Mouse (Mus musculus): Measurements from ENCODE around the gene Aprt. TPM values are rescaled to one million over a fixed set of nuclear protein-coding genes. Genes with fewer than 3 reads are reported as not detected.

Gene Aprt
- polyA plus RNA-seq, 1 experiment from 2014 or later = 305 TPM

DNA sequence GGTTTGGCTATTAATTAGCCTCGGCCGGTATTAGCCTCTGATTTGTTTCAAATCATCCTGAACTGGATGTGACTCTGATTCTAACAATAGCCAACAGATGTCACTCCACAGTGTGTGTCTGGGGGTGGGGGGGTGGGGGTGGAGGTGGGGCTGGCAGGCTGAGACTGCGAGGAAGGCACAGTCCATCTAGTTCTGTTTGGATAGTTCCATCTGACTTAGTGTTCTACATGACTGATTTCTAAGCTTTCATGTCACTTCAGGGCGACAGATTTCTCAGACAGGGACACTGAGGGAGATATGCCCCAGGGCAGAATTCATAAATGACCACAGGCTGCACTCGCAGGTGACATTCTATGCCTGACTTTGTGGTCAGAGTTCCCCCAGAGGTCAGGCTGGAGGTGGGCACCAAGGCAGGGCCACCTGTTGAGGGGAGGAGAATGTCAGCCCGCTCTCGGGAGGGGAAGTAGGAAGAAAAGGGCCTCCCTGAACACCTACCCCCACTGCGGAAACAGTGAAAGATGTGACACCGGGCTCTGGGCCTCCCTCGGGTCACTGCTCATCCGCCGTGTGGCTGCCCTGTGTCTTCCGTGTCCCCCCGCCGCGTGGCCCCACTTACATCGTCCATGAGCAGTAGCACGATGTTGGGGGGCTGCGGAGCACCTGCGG, 34.0 kb upstream of the Aprt start:
- Histone ChIP-seq H3K4me2 (peak overlapping the region; percentile 90), H3K27ac (0 out of 2 replicates have a peak overlapping the region, but pooled peaks have one; percentile 37), H3K4me3 (replicated peaks) (peak overlapping the region; percentile 59), H3K9me3 (no peaks in the 10 kb centered on the region), H3K27me3 (no peaks in the 10 kb centered on the region), H3K36me3 (peaks cover 15% of the 10 kb centered on the region; the same call in 1 of the 2 replicates), H3K9ac (replicated peaks) (peak overlapping the region; percentile 73), H3K4me1 (replicated peaks) (peaks cover 19% of the 10 kb centered on the region)
- WGBS = 4% methylated on average over 20 of the region's 20 CpGs
- ATAC-seq (ENCODE audit: insufficient number of reproducible peaks, insufficient read depth, low FRiP score, low TSS enrichment, low read depth) = no peak; the same call in 1 of the 2 replicates

DNA sequence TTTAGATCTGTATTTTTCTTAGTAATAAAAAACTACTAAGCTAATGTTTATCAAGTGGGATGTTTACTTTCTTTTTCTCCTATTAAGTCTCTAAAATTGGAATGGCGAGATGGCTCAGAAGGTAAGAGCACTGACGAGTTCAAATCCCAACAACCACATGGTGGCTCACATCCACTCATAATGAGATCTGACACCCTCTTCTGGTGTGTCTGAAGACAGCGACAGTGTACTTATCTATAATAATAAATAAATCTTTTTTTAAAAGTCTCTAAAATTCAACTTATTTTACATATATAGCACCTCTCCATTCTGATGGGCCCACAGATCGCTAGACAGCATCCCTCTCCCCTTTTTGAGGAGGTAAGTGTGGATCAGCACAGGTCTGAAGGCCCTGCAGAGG, 33.5 kb upstream of the Aprt start:
- WGBS = 61% methylated on average over 4 of the region's 4 CpGs
- no peak for ATAC-seq (ENCODE audit: insufficient number of reproducible peaks, insufficient read depth, low FRiP score, low TSS enrichment, low read depth)
- Histone ChIP-seq H3K27ac (no peak overlapping the region), H3K36me3 (peaks cover 10% of the 10 kb centered on the region; the same call in 1 of the 2 replicates), H3K9me3 (no peaks in the 10 kb centered on the region), H3K27me3 (no peaks in the 10 kb centered on the region), H3K9ac (replicated peaks) (no peak overlapping the region), H3K4me2 (peak overlapping the region; percentile 90), H3K4me1 (replicated peaks) (peaks cover 18% of the 10 kb centered on the region), H3K4me3 (replicated peaks) (0 out of 2 replicates have a peak overlapping the region, but pooled peaks have one; percentile 59)

DNA sequence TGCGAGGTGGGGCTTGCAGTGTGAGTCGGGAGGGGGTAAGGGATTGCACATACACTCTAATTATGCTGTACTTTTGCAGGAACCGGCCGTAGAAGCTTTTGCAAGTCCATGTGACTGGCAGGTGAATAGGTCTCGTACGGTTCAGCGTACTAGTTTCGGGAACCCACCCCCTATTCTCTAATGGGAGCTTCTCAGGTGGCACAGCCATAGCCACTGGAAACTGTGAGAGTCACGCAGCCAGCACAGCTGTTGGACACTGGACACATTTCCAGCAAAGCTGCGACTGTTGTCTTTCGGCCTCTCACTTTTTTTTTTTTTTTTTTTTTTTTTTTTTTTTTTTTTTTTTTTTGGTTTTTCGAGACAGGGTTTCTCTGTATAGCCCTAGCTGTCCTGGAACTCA, 30.1 kb upstream of the Aprt start:
- Histone ChIP-seq H3K4me2 (no peak overlapping the region), H3K4me3 (replicated peaks) (no peak overlapping the region), H3K9ac (replicated peaks) (no peak overlapping the region), H3K9me3 (no peaks in the 10 kb centered on the region), H3K27ac (no peak overlapping the region), H3K4me1 (replicated peaks) (peaks cover 7% of the 10 kb centered on the region), H3K36me3 (no peaks in the 10 kb centered on the region), H3K27me3 (no peaks in the 10 kb centered on the region; the same call in 1 of the 2 replicates)
- WGBS = 83% methylated on average over 11 of the region's 12 CpGs
- no peak for ATAC-seq (ENCODE audit: insufficient number of reproducible peaks, insufficient read depth, low FRiP score, low TSS enrichment, low read depth)

DNA sequence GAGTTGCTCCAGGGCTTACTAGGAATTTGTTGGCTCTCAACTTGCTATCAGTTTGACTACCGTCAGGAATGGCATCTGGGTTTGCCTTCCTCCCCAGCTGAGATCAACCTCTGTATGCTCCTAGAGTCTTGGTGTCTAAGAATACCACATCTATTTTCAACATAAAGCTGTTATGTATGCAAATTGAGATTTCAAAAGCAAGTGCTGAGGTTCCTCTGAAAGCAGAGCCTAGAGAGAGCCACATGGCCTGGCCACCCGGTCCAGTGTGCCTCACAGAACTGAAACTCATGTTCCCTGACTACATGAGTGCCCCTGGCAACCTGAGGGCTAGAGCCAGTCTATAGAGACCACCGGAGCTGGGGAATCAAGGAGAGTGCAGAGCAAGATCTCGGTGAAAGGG, 28.7 kb upstream of the Aprt start:
- Histone ChIP-seq H3K4me3 (replicated peaks) (no peak overlapping the region), H3K4me1 (replicated peaks) (peaks cover 1% of the 10 kb centered on the region), H3K9ac (replicated peaks) (no peak overlapping the region), H3K27ac (no peak overlapping the region), H3K36me3 (peaks cover 6% of the 10 kb centered on the region; the same call in 1 of the 2 replicates), H3K27me3 (no peaks in the 10 kb centered on the region; the same call in 1 of the 2 replicates), H3K9me3 (no peaks in the 10 kb centered on the region), H3K4me2 (no peak overlapping the region)
- 82% methylated on average over 4 of the region's 4 CpGs for WGBS
- ATAC-seq (ENCODE audit: insufficient number of reproducible peaks, insufficient read depth, low FRiP score, low TSS enrichment, low read depth) = no peak

DNA sequence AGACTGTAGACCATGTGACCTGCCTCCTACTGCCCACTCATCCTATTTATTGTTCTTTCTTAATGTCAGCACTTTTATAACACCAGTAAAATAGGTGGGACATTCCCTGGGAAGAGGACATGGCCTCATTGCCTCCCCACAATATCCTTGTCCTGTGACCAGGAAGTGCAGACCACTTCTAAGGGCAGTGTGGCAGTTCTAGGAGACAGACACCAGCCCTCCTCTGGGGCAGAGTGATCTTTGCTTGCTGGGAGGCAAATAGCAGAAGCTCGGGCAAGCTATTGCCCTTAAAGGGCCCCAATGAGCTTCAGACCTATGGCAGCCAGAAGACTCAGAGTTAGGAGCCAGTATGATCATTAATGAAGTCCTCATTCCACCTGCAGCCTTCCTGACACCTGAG, 27.9 kb upstream of the Aprt start:
- ATAC-seq (ENCODE audit: insufficient number of reproducible peaks, insufficient read depth, low FRiP score, low TSS enrichment, low read depth) = no peak
- 32% methylated on average over 1 of the region's 1 CpGs for WGBS

DNA sequence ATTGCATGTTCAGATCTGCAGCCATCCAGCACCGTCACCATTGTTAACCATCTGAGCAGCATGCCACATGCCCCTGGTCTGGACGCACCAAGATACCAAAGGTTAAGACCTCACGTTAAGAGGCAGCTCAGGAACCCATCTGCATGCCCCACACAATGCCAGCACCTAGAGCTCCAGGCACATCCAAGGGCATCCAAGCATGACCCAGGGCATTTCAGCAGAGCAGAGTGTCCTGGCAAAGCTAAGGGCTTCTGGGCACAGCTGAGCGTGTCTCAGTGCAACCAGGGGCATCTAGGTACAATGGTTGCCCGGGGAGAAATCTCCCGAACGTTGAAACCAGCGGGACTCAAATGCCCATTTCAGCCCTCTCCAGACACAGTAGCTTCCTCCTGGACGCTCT, 24.0 kb upstream of the Aprt start:
- no peaks in the 10 kb centered on the region for H3K9me3 ChIP-seq
- H3K9ac ChIP-seq (replicated peaks) = no peak overlapping the region
- no peaks in the 10 kb centered on the region; the same call in 1 of the 2 replicates for H3K27me3 ChIP-seq
- no peaks in the 10 kb centered on the region for H3K4me1 ChIP-seq (replicated peaks)
- H3K36me3 ChIP-seq = peaks cover 19% of the 10 kb centered on the region; the same call in 1 of the 2 replicates
- no peak overlapping the region for H3K4me3 ChIP-seq (replicated peaks)
- no peak overlapping the region for H3K4me2 ChIP-seq
- 91% methylated on average over 9 of the region's 9 CpGs for WGBS
- no peak overlapping the region for H3K27ac ChIP-seq
- ATAC-seq (ENCODE audit: insufficient number of reproducible peaks, insufficient read depth, low FRiP score, low TSS enrichment, low read depth) = no peak

More for the DNA sequence above, 27.9 kb upstream of the Aprt start:
- H3K9me3 ChIP-seq = no peaks in the 10 kb centered on the region
- no peaks in the 10 kb centered on the region for H3K4me1 ChIP-seq (replicated peaks)
- no peak overlapping the region for H3K27ac ChIP-seq
- no peaks in the 10 kb centered on the region; the same call in 1 of the 2 replicates for H3K27me3 ChIP-seq
- no peak overlapping the region for H3K9ac ChIP-seq (replicated peaks)
- peaks cover 10% of the 10 kb centered on the region; the same call in 1 of the 2 replicates for H3K36me3 ChIP-seq
- no peak overlapping the region for H3K4me2 ChIP-seq
- no peak overlapping the region for H3K4me3 ChIP-seq (replicated peaks)

DNA sequence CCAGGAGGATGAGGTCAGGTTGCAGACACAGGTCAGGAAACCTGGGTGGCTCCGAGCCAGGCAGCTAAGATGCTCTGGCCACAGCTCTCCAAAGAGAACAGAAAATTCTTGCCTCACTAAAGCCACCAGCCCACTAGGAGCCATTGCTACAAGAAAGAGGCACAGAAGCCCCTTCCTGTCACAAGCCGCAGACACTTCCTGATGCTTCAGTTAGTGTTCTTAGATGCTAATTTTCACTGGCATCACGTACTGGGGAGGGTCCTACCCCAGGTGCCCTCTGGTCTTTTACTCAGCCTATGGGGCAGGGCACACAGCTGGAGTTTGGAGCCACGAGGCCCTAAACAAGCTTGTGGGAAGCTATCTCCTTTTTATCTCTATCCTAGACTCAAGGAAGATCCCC, 19.3 kb upstream of the Aprt start:
- ATAC-seq (ENCODE audit: insufficient number of reproducible peaks, insufficient read depth, low FRiP score, low TSS enrichment, low read depth) = no peak
- WGBS = 57% methylated on average over 4 of the region's 4 CpGs
- Histone ChIP-seq H3K27me3 (no peaks in the 10 kb centered on the region), H3K4me2 (no peak overlapping the region), H3K27ac (no peak overlapping the region), H3K36me3 (peaks cover 25% of the 10 kb centered on the region; the same call in 1 of the 2 replicates), H3K4me3 (replicated peaks) (no peak overlapping the region), H3K9ac (replicated peaks) (no peak overlapping the region), H3K4me1 (replicated peaks) (peaks cover 5% of the 10 kb centered on the region; the same call in 1 of the 2 replicates), H3K9me3 (no peaks in the 10 kb centered on the region)

DNA sequence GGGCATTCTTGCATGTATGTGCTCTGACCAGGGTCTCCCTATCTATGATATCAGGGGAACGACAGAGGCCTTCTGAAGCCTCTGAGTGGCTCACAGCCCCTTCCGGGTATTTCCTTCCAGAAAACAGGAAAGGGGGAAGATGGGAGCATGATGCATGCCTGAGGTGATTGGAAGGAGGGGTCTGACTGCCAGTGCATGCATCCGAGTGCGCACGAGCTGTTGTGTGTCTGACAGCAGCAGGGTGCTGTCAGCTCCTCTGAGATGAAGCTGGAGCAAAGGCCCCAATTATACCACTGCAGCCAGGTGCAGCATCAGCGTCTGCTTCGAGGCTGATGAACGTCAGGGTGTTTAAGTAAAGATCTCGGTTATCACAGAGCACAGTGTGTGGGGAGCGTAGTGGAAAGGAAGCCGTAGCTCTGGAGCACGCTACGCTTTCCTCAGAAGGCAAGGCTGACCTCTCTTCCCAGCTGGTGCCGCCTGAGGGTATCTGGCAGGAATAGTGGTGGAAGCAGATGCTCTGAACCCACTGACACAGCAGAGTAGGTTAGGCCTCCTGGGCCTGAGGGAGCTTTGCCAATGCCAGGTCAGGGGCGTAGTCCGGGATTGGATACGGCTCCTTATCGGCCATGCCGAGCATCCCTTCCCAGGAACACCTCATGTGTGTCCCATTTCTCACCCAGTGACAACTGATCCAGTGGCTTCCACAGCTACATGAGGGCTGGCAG, 17.2 kb upstream of the Aprt start:
- Histone ChIP-seq H3K9ac (replicated peaks) (0 out of 2 replicates have a peak overlapping the region, but pooled peaks have one; percentile 12), H3K9me3 (no peaks in the 10 kb centered on the region), H3K27me3 (no peaks in the 10 kb centered on the region), H3K36me3 (peaks cover 15% of the 10 kb centered on the region; the same call in 1 of the 2 replicates), H3K4me1 (replicated peaks) (peaks cover 5% of the 10 kb centered on the region; the same call in 1 of the 2 replicates), H3K4me3 (replicated peaks) (no peak overlapping the region), H3K27ac (no peak overlapping the region), H3K4me2 (no peak overlapping the region)
- no peak for ATAC-seq (ENCODE audit: insufficient number of reproducible peaks, insufficient read depth, low FRiP score, low TSS enrichment, low read depth)
- WGBS = 77% methylated on average over 19 of the region's 19 CpGs

DNA sequence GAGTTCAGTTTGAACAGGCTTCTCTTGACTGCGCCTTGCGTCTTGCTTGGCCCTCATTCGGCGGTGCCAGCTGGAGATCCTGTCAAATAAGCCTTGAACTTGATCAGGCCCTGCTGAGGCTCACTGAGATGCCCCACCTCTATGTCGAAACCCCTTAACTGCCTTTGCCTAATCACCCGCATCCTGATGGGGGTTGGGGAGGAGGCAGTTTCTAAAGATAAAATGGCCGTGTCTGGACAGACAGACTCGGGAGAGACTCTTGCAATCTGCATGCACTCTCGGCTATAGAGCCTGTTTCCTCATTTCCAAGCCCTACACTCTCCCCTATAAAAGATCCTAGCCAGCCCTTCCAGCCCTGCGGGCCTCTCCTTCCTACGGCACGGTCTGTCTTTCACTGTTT, 16.5 kb upstream of the Aprt start:
- WGBS = 48% methylated on average over 12 of the region's 12 CpGs
- Histone ChIP-seq H3K27me3 (no peaks in the 10 kb centered on the region), H3K27ac (no peak overlapping the region), H3K36me3 (peaks cover 11% of the 10 kb centered on the region; the same call in 1 of the 2 replicates), H3K4me1 (replicated peaks) (peaks cover 5% of the 10 kb centered on the region; the same call in 1 of the 2 replicates), H3K9me3 (no peaks in the 10 kb centered on the region), H3K4me3 (replicated peaks) (no peak overlapping the region), H3K9ac (replicated peaks) (0 out of 2 replicates have a peak overlapping the region, but pooled peaks have one; percentile 12), H3K4me2 (no peak overlapping the region)
- no peak for ATAC-seq (ENCODE audit: insufficient number of reproducible peaks, insufficient read depth, low FRiP score, low TSS enrichment, low read depth)

DNA sequence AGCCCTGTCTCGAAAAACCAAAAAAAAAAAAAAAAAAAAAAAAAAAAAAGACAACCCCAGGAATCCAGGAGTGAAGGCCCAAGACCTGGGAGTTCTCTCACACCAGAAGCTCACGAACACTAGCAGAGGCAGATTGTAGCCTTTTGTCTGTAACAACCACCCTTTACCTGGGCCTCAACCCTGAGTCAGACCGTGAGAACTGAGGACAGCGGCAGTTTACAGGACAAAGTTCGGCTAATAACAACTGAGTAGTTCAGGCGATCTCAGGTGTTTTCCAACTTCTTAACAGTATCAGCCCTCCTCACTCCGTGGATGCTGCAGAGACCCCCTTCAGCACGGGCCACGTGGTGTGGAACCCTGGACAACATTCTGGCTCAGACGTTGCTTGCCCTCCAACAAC, 10.0 kb upstream of the Aprt start:
- Histone ChIP-seq H3K27me3 (no peaks in the 10 kb centered on the region), H3K4me3 (replicated peaks) (no peak overlapping the region), H3K27ac (0 out of 2 replicates have a peak overlapping the region, but pooled peaks have one; percentile 17), H3K4me2 (no peak overlapping the region), H3K9ac (replicated peaks) (no peak overlapping the region), H3K36me3 (no peaks in the 10 kb centered on the region), H3K4me1 (replicated peaks) (peaks cover 15% of the 10 kb centered on the region), H3K9me3 (no peaks in the 10 kb centered on the region)
- 79% methylated on average over 10 of the region's 10 CpGs for WGBS
- no peak for ATAC-seq (ENCODE audit: insufficient number of reproducible peaks, insufficient read depth, low FRiP score, low TSS enrichment, low read depth)

DNA sequence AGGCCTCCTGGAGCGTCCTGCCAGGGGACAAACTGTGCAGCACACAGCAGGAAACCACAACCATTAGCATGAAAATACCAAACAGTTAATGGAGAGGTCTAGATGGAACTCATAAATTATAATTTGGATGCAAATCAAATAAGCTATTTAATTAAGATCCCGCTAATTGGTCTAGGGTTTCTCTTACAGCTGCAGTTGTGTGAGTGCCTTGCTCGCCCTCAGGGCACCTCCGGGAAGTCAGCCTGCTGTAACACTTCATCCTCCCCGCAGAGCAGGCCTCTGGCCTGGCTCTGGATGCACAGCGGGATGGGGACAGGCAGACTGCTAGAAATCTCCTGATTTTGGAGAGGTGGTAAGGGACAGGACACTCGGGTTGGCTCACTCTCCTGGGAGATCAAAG, 9.5 kb upstream of the Aprt start:
- Histone ChIP-seq H3K4me1 (replicated peaks) (peaks cover 17% of the 10 kb centered on the region), H3K36me3 (no peaks in the 10 kb centered on the region), H3K27me3 (no peaks in the 10 kb centered on the region), H3K4me2 (no peak overlapping the region), H3K27ac (peak overlapping the region; percentile 50; the same call in 1 of the 2 replicates), H3K9ac (replicated peaks) (no peak overlapping the region), H3K9me3 (no peaks in the 10 kb centered on the region), H3K4me3 (replicated peaks) (no peak overlapping the region)
- ATAC-seq (ENCODE audit: insufficient number of reproducible peaks, insufficient read depth, low FRiP score, low TSS enrichment, low read depth) = no peak
- 31% methylated on average over 7 of the region's 7 CpGs for WGBS
